ENCODE assay signal across 14 mouse cellular contexts in genomic region chrX:11345762-11346161, GRCm38 (mm10). TPM values are rescaled to one million over a fixed set of nuclear protein-coding genes. Genes with fewer than 3 reads are reported as not detected.
DNase-seq lines count a peak whose midpoint lies in the region; ATAC-seq and TF ChIP-seq lines count a peak whose summit lies in the region.
"Had no signal": no experiment of that assay in that cellular context is flagged by ENCODE, and none has a peak within 500 bp of the region (broad histone marks: within the 10 kb centered on the region; RNA-seq: fewer than 3 reads in every experiment).

No protein-coding gene starts in this region.

- H3K36me3 ChIP-seq in heart, embryonic 12.5 days = no peaks in the 10 kb centered on the region
- H3K36me3 ChIP-seq: liver, embryonic 15.5 days; stomach, embryonic 15.5 days had no signal

- peak; percentile 88 for DNase-seq in heart, adult 11 months
- DNase-seq in right cerebral cortex, adult 18-20 months = peak; percentile 6
- no peak for DNase-seq in right cerebral cortex, postnatal 14 days
- DNase-seq in forelimb bud, embryonic 11.5 days (ENCODE audit: low read depth, low spot score) = peak; percentile 60
- DNase-seq in ovary, postnatal 36 days (ENCODE audit: low spot score) = no peak
- DNase-seq in left cerebral cortex, adult 2 months (ENCODE audit: extremely low spot score in 1 of 2, low spot score in 2 of 2) = no peak
- no peak for DNase-seq in neural tube, embryonic 10.5 days (ENCODE audit: extremely low spot score, low spot score)
- DNase-seq: heart, postnatal 4 days; kidney, postnatal 4 days had no signal

- no peak overlapping the region for H3K4me3 ChIP-seq in heart, embryonic 12.5 days
- no peak overlapping the region for H3K4me3 ChIP-seq in left cerebral cortex, adult 2 months
- H3K4me3 ChIP-seq: liver, embryonic 15.5 days; stomach, embryonic 15.5 days had no signal

- WGBS in heart, embryonic 12.5 days = 52% methylated on average over 9 of the region's 9 CpGs

- intact Hi-C loops in left cerebral cortex, adult 2 months (cut with DNase I) = no loop called here

- no peak overlapping the region for H3K4me2 ChIP-seq in heart, embryonic 12.5 days
- H3K4me2 ChIP-seq: liver, embryonic 15.5 days; stomach, embryonic 15.5 days had no signal

- ATAC-seq in heart, embryonic 12.5 days (ENCODE audit: insufficient number of reproducible peaks, low FRiP score) = no peak
- ATAC-seq: Patski had no signal

- no peak overlapping the region for H3K9ac ChIP-seq in heart, embryonic 12.5 days
- H3K9ac ChIP-seq: liver, embryonic 15.5 days; stomach, embryonic 15.5 days had no signal

- H3K9me3 ChIP-seq in heart, embryonic 12.5 days (replicated peaks) = no peaks in the 10 kb centered on the region
- H3K9me3 ChIP-seq: liver, embryonic 15.5 days; stomach, embryonic 15.5 days had no signal

- H3K27ac ChIP-seq in heart, embryonic 12.5 days (ENCODE audit: poor library complexity, severe bottlenecking) = no peak overlapping the region
- no peak overlapping the region for H3K27ac ChIP-seq in left cerebral cortex, adult 2 months
- H3K27ac ChIP-seq: liver, embryonic 15.5 days; stomach, embryonic 15.5 days had no signal

- H3K4me1 ChIP-seq in heart, embryonic 12.5 days (replicated peaks) = no peaks in the 10 kb centered on the region
- H3K4me1 ChIP-seq: liver, embryonic 15.5 days; stomach, embryonic 15.5 days had no signal

- TF ChIP-seq CTCF in left cerebral cortex, adult 2 months (IDR thresholded peaks at IDR 0.05) = no peak

- H3K27me3 ChIP-seq in heart, embryonic 12.5 days (replicated peaks) = peaks cover 9% of the 10 kb centered on the region; the same call in 1 of the 2 replicates
- H3K27me3 ChIP-seq: liver, embryonic 15.5 days; stomach, embryonic 15.5 days had no signal

RNA-seq across cellular contexts. Expression of gene H2al1j, which starts 18.1 kb away (rescaled TPM):
- polyA plus RNA-seq in heart, embryonic 12.5 days (2016; fragmentation: Nextera tagmentation; extraction: Ambion mirVana) = not detected in 2 replicates
- not detected for total RNA-seq in left cerebral cortex, adult 2 months (2021)
- total RNA-seq: adrenal gland, postnatal 4 days; heart, postnatal 4 days had no signal
- polyA plus RNA-seq: liver, embryonic 15.5 days; Patski; stomach, embryonic 15.5 days had no signal

RNA-seq across cellular contexts. Expression of gene H2al1i, which starts 21.3 kb away (rescaled TPM):
- polyA plus RNA-seq in heart, embryonic 12.5 days (2016; fragmentation: Nextera tagmentation; extraction: Ambion mirVana) = not detected in 2 replicates
- not detected for total RNA-seq in left cerebral cortex, adult 2 months (2021)
- total RNA-seq: adrenal gland, postnatal 4 days; heart, postnatal 4 days had no signal
- polyA plus RNA-seq: liver, embryonic 15.5 days; Patski; stomach, embryonic 15.5 days had no signal

RNA-seq across cellular contexts. Expression of gene H2al1h, which starts 24.5 kb away (rescaled TPM):
- not detected in 2 replicates for polyA plus RNA-seq in heart, embryonic 12.5 days (2016; fragmentation: Nextera tagmentation; extraction: Ambion mirVana)
- not detected for total RNA-seq in left cerebral cortex, adult 2 months (2021)
- total RNA-seq: adrenal gland, postnatal 4 days; heart, postnatal 4 days had no signal
- polyA plus RNA-seq: liver, embryonic 15.5 days; Patski; stomach, embryonic 15.5 days had no signal

RNA-seq across cellular contexts. Expression of gene H2al1g, which starts 27.7 kb away (rescaled TPM):
- polyA plus RNA-seq in heart, embryonic 12.5 days (2016; fragmentation: Nextera tagmentation; extraction: Ambion mirVana) = not detected in 2 replicates
- not detected for total RNA-seq in left cerebral cortex, adult 2 months (2021)
- total RNA-seq: adrenal gland, postnatal 4 days; heart, postnatal 4 days had no signal
- polyA plus RNA-seq: liver, embryonic 15.5 days; Patski; stomach, embryonic 15.5 days had no signal

RNA-seq across cellular contexts. Expression of gene H2al1f, which starts 30.8 kb away (rescaled TPM):
- not detected in 2 replicates for polyA plus RNA-seq in heart, embryonic 12.5 days (2016; fragmentation: Nextera tagmentation; extraction: Ambion mirVana)
- not detected for total RNA-seq in left cerebral cortex, adult 2 months (2021)
- total RNA-seq: adrenal gland, postnatal 4 days; heart, postnatal 4 days had no signal
- polyA plus RNA-seq: liver, embryonic 15.5 days; Patski; stomach, embryonic 15.5 days had no signal

Comparison
In these comparisons a context has a peak if more than half of its experiments do, and no peak if none do; other contexts are left out.
1. DNase-seq: peak in heart, adult 11 months (single experiment), right cerebral cortex, adult 18-20 months (single experiment) and forelimb bud, embryonic 11.5 days (single experiment); none in right cerebral cortex, postnatal 14 days (single experiment), ovary, postnatal 36 days (single experiment), left cerebral cortex, adult 2 months (0 of 2) and neural tube, embryonic 10.5 days (single experiment).